9 mouse cellular contexts compared by ENCODE assay signal in the genomic region with DNA sequence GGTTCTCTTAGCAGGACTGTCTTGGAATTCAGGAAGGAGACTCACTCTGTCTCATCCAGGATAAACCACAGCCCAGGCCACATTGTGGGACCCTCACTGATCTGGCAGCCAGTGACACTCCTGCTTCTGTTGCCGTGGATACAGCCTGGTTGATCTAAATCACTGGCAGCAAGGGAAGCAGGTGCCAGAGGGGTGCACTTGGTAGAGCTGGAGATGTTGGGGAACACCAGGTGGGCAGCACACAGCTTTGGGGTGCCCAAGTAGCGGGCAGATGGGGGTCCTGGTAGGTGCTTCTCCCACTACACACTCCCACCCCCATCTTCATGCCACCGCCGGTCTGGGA. TPM values are rescaled to one million over a fixed set of nuclear protein-coding genes. Genes with fewer than 3 reads are reported as not detected.
DNase-seq lines count a peak whose midpoint lies in the region; ATAC-seq and TF ChIP-seq lines count a peak whose summit lies in the region.
"Had no signal": no experiment of that assay in that cellular context is flagged by ENCODE, and none has a peak within 500 bp of the region (broad histone marks: within the 10 kb centered on the region; RNA-seq: fewer than 3 reads in every experiment).

No protein-coding gene starts in this region.

- peak overlapping the region; percentile 66 for H3K4me2 ChIP-seq in heart, embryonic 11.5 days
- peak overlapping the region; percentile 66 for H3K4me2 ChIP-seq in forebrain, embryonic 13.5 days
- H3K4me2 ChIP-seq in liver, postnatal 0 days (ENCODE audit: low read depth, low read length), result no peak overlapping the region

- no peak overlapping the region for H3K27ac ChIP-seq in heart, embryonic 11.5 days (ENCODE audit: low read depth, low read length)
- H3K27ac ChIP-seq in ES-Bruce4 (ENCODE audit: insufficient read depth, low read length), result no peak overlapping the region
- H3K27ac ChIP-seq in forebrain, embryonic 13.5 days, result peak overlapping the region; percentile 78
- H3K27ac ChIP-seq in liver, postnatal 0 days (ENCODE audit: low read depth), result no peak overlapping the region

- H3K36me3 ChIP-seq in heart, embryonic 11.5 days (ENCODE audit: control insufficient read depth, insufficient read depth, low read length), result no peaks in the 10 kb centered on the region
- no peaks in the 10 kb centered on the region for H3K36me3 ChIP-seq in ES-Bruce4 (ENCODE audit: control insufficient read depth, insufficient read depth, low read length, poor library complexity, severe bottlenecking)
- H3K36me3 ChIP-seq in forebrain, embryonic 13.5 days (ENCODE audit: poor library complexity, severe bottlenecking), result no peaks in the 10 kb centered on the region
- H3K36me3 ChIP-seq in liver, postnatal 0 days (replicated peaks; ENCODE audit: insufficient read depth, low read length), result no peaks in the 10 kb centered on the region
- H3K36me3 ChIP-seq: G1E had no signal

- H3K9me3 ChIP-seq in heart, embryonic 11.5 days (replicated peaks; ENCODE audit: control insufficient read depth, low read length), result no peaks in the 10 kb centered on the region
- no peaks in the 10 kb centered on the region for H3K9me3 ChIP-seq in ES-Bruce4 (replicated peaks; ENCODE audit: control insufficient read depth, insufficient read depth, low read length, poor library complexity, severe bottlenecking)
- H3K9me3 ChIP-seq in forebrain, embryonic 13.5 days (replicated peaks), result no peaks in the 10 kb centered on the region
- H3K9me3 ChIP-seq in liver, postnatal 0 days (ENCODE audit: low read length), result no peaks in the 10 kb centered on the region
- H3K9me3 ChIP-seq: G1E had no signal

- H3K4me3 ChIP-seq in heart, embryonic 11.5 days (ENCODE audit: low read depth, low read length), result peak overlapping the region; percentile 54
- peak overlapping the region; percentile 95 for H3K4me3 ChIP-seq in ES-Bruce4 (ENCODE audit: low read depth, low read length)
- H3K4me3 ChIP-seq in forebrain, embryonic 13.5 days, result peak overlapping the region; percentile 59
- H3K4me3 ChIP-seq in liver, postnatal 0 days (ENCODE audit: low read depth, low read length), result 0 out of 2 replicates have a peak overlapping the region, but pooled peaks have one; percentile 24

- no peak for TF ChIP-seq EP300 in ES-Bruce4 (IDR thresholded peaks at IDR 0.05; ENCODE audit: insufficient read depth, low read depth, low read length)
- no peak for TF ChIP-seq EP300 in liver, postnatal 0 days (IDR thresholded peaks at IDR 0.05; ENCODE audit: low read depth)

- ATAC-seq in heart, embryonic 11.5 days (replicated peaks; ENCODE audit: insufficient number of reproducible peaks, low FRiP score, low TSS enrichment), result no peak
- ATAC-seq in forebrain, embryonic 13.5 days, result peak; percentile 43
- ATAC-seq in liver, postnatal 0 days, result no peak

- H3K9ac ChIP-seq in heart, embryonic 11.5 days (ENCODE audit: low read depth, low read length), result peak overlapping the region; percentile 68
- H3K9ac ChIP-seq in ES-Bruce4 (ENCODE audit: low read depth, poor library complexity, severe bottlenecking), result peak overlapping the region; percentile 64
- H3K9ac ChIP-seq in forebrain, embryonic 13.5 days, result peak overlapping the region; percentile 76
- H3K9ac ChIP-seq in liver, postnatal 0 days (replicated peaks), result no peak overlapping the region

- DNase-seq in heart, postnatal 4 days, result no peak
- no peak for DNase-seq in liver, postnatal 0 days
- DNase-seq in frontal cortex, postnatal 36 days (ENCODE audit: low spot score in 2 of 2), result no peak
- DNase-seq in thymus, adult 18-20 months, result no peak
- no peak for DNase-seq in ovary, postnatal 10 days (ENCODE audit: low spot score)

- no peak for TF ChIP-seq CTCF in ES-Bruce4 (IDR thresholded peaks at IDR 0.05; ENCODE audit: low read depth, low read length)
- TF ChIP-seq CTCF in liver, postnatal 0 days (IDR thresholded peaks at IDR 0.05; ENCODE audit: low read depth), result no peak

- 25% methylated on average over 3 of the region's 4 CpGs for WGBS in heart, embryonic 11.5 days (ENCODE audit: insufficient replicate concordance)
- 24% methylated on average over 3 of the region's 4 CpGs for WGBS in forebrain, embryonic 13.5 days
- WGBS in liver, postnatal 0 days (ENCODE audit: insufficient replicate concordance), result 45% methylated on average over 4 of the region's 4 CpGs

- H3K27me3 ChIP-seq in heart, embryonic 11.5 days (ENCODE audit: control insufficient read depth, insufficient read depth, low read length), result peaks cover 23% of the 10 kb centered on the region
- no peaks in the 10 kb centered on the region for H3K27me3 ChIP-seq in ES-Bruce4 (ENCODE audit: control insufficient read depth, insufficient read depth, low read length, poor library complexity, severe bottlenecking)
- H3K27me3 ChIP-seq in forebrain, embryonic 13.5 days, result peaks cover 35% of the 10 kb centered on the region
- peaks cover 19% of the 10 kb centered on the region; the same call in 1 of the 2 replicates for H3K27me3 ChIP-seq in liver, postnatal 0 days (ENCODE audit: insufficient read depth, low read length)

- TF ChIP-seq POLR2A in ES-Bruce4 (IDR thresholded peaks at IDR 0.05; ENCODE audit: insufficient read depth, low read length), result no peak

- H3K4me1 ChIP-seq in heart, embryonic 11.5 days (ENCODE audit: control insufficient read depth, insufficient read depth, low read length), result no peaks in the 10 kb centered on the region; the same call in 1 of the 2 replicates
- H3K4me1 ChIP-seq in ES-Bruce4 (ENCODE audit: control insufficient read depth, insufficient read depth, low read length), result peaks cover 2% of the 10 kb centered on the region
- H3K4me1 ChIP-seq in forebrain, embryonic 13.5 days, result peaks cover 21% of the 10 kb centered on the region
- H3K4me1 ChIP-seq in liver, postnatal 0 days (ENCODE audit: insufficient read depth), result no peaks in the 10 kb centered on the region

RNA-seq across cellular contexts. Expression of gene Gpr173, which starts 0.5 kb away (rescaled TPM):
- polyA plus RNA-seq in heart, embryonic 11.5 days (2014; fragmentation: Nextera tagmentation; extraction: Ambion mirVana), result 3.0 and 4.2 TPM in 2 replicates
- total RNA-seq in heart, postnatal 4 days (2021), result 1 to 10 TPM; 3.4 to 3.9 TPM
- 2.7 and 4.3 TPM in 2 replicates for polyA plus RNA-seq in ES-Bruce4 (2011; ENCODE audit: insufficient read depth, insufficient read length, low read depth, missing spikeins)
- polyA plus RNA-seq in forebrain, embryonic 13.5 days (2015; fragmentation: Nextera tagmentation; extraction: Ambion mirVana), result 8.4 and 8.7 TPM in 2 replicates
- polyA plus RNA-seq in liver, postnatal 0 days (2015; fragmentation: Nextera tagmentation; extraction: Ambion mirVana), result 0.15 TPM in 1 of 2 replicates, not detected in the other
- polyA plus RNA-seq: G1E had no signal

RNA-seq across cellular contexts. Expression of gene Tspyl2, which starts 25.8 kb away (rescaled TPM):
- polyA plus RNA-seq in heart, embryonic 11.5 days (2014; fragmentation: Nextera tagmentation; extraction: Ambion mirVana), result 15.7 and 19.0 TPM in 2 replicates
- 10 to 100 TPM; 13.5 to 14.6 TPM for total RNA-seq in heart, postnatal 4 days (2021)
- 16.1 and 19.5 TPM in 2 replicates for polyA plus RNA-seq in ES-Bruce4 (2011; ENCODE audit: insufficient read depth, insufficient read length, low read depth, missing spikeins)
- polyA plus RNA-seq in forebrain, embryonic 13.5 days (2015; fragmentation: Nextera tagmentation; extraction: Ambion mirVana), result 44.2 and 46.1 TPM in 2 replicates
- polyA plus RNA-seq in liver, postnatal 0 days (2015; fragmentation: Nextera tagmentation; extraction: Ambion mirVana), result 3.4 and 3.9 TPM in 2 replicates

RNA-seq across cellular contexts. Expression of gene Kantr, which starts 40.7 kb away (rescaled TPM):
- polyA plus RNA-seq in heart, embryonic 11.5 days (2014; fragmentation: Nextera tagmentation; extraction: Ambion mirVana), result 9.7 and 13.8 TPM in 2 replicates
- 1 to 10 TPM; 3.0 to 3.5 TPM for total RNA-seq in heart, postnatal 4 days (2021)
- polyA plus RNA-seq in ES-Bruce4 (2011; ENCODE audit: insufficient read depth, insufficient read length, low read depth, missing spikeins), result 24.3 and 29.5 TPM in 2 replicates
- polyA plus RNA-seq in forebrain, embryonic 13.5 days (2015; fragmentation: Nextera tagmentation; extraction: Ambion mirVana), result 21.1 and 21.5 TPM in 2 replicates
- 2.4 TPM in 2 replicates for polyA plus RNA-seq in liver, postnatal 0 days (2015; fragmentation: Nextera tagmentation; extraction: Ambion mirVana)

Comparison
In these comparisons a context has a peak if more than half of its experiments do, and no peak if none do; other contexts are left out.
1. H3K4me3 ChIP-seq: peak in every context shown above with its lines; median percentile 95 in ES-Bruce4; 59 in forebrain, embryonic 13.5 days; 54 in heart, embryonic 11.5 days; 24 in liver, postnatal 0 days.